Mouse (Mus musculus): ENCODE data around the gene Stn1. TPM values are rescaled to one million over a fixed set of nuclear protein-coding genes. Genes with fewer than 3 reads are reported as not detected.

Gene Stn1
- polyA plus RNA-seq, 1 experiment from 2014 or later = 45.9 TPM

GRCm38 (mm10) chr19:47516879-47517278 is 20.4 kb downstream of the Stn1 start:
- Histone ChIP-seq H3K27ac (replicated peaks) (no peak overlapping the region), H3K4me3 (no peak overlapping the region), H3K27me3 (no peaks in the 10 kb centered on the region), H3K9me3 (no peaks in the 10 kb centered on the region), H3K9ac (replicated peaks) (no peak overlapping the region), H3K36me3 (peaks cover 24% of the 10 kb centered on the region), H3K4me1 (no peaks in the 10 kb centered on the region), H3K4me2 (replicated peaks) (no peak overlapping the region)
- 91% methylated on average over 12 of the region's 12 CpGs for WGBS
- ATAC-seq (ENCODE audit: low FRiP score, low read depth) = no peak

- no peak overlapping the region for H3K27ac ChIP-seq (replicated peaks)
- peaks cover 15% of the 10 kb centered on the region for H3K4me1 ChIP-seq
- WGBS = 86% methylated on average over 5 of the region's 5 CpGs
- no peak for ATAC-seq (ENCODE audit: low FRiP score, low read depth)
- no peaks in the 10 kb centered on the region for H3K27me3 ChIP-seq
- H3K4me2 ChIP-seq (replicated peaks) = no peak overlapping the region
- no peaks in the 10 kb centered on the region for H3K9me3 ChIP-seq
- peaks cover 24% of the 10 kb centered on the region for H3K36me3 ChIP-seq
- no peak overlapping the region for H3K9ac ChIP-seq (replicated peaks)
- H3K4me3 ChIP-seq = no peak overlapping the region
Observed at GRCm38 (mm10) chr19:47515091-47515490, 22.2 kb downstream of the Stn1 start.

GRCm38 (mm10) chr19:47513618-47513897 is 23.7 kb downstream of the Stn1 start:
- no peak for ATAC-seq (ENCODE audit: low FRiP score, low read depth)
- Histone ChIP-seq H3K27me3 (no peaks in the 10 kb centered on the region), H3K4me3 (no peak overlapping the region), H3K4me1 (peaks cover 15% of the 10 kb centered on the region), H3K9me3 (no peaks in the 10 kb centered on the region), H3K27ac (replicated peaks) (no peak overlapping the region), H3K9ac (replicated peaks) (no peak overlapping the region), H3K4me2 (replicated peaks) (no peak overlapping the region), H3K36me3 (peaks cover 24% of the 10 kb centered on the region)
- 76% methylated on average over 4 of the region's 4 CpGs for WGBS

- H3K27me3 ChIP-seq = no peaks in the 10 kb centered on the region
- H3K4me3 ChIP-seq = no peak overlapping the region
- H3K36me3 ChIP-seq = peaks cover 24% of the 10 kb centered on the region
- H3K4me1 ChIP-seq = peaks cover 15% of the 10 kb centered on the region
- no peak overlapping the region for H3K27ac ChIP-seq (replicated peaks)
- ATAC-seq (ENCODE audit: low FRiP score, low read depth) = no peak
- H3K9me3 ChIP-seq = no peaks in the 10 kb centered on the region
- H3K4me2 ChIP-seq (replicated peaks) = no peak overlapping the region
- H3K9ac ChIP-seq (replicated peaks) = no peak overlapping the region
- 90% methylated on average over 21 of the region's 21 CpGs for WGBS
Observed at GRCm38 (mm10) chr19:47512794-47513617, 24.3 kb downstream of the Stn1 start.

- ATAC-seq (ENCODE audit: low FRiP score, low read depth) = no peak
- no peaks in the 10 kb centered on the region for H3K9me3 ChIP-seq
- no peak overlapping the region for H3K4me3 ChIP-seq
- 85% methylated on average over 6 of the region's 6 CpGs for WGBS
- H3K36me3 ChIP-seq = peaks cover 24% of the 10 kb centered on the region
- H3K27me3 ChIP-seq = no peaks in the 10 kb centered on the region
- no peak overlapping the region for H3K27ac ChIP-seq (replicated peaks)
- no peak overlapping the region for H3K4me2 ChIP-seq (replicated peaks)
- peaks cover 15% of the 10 kb centered on the region for H3K4me1 ChIP-seq
- H3K9ac ChIP-seq (replicated peaks) = no peak overlapping the region
Observed at GRCm38 (mm10) chr19:47511958-47512357, 25.3 kb downstream of the Stn1 start.

- Histone ChIP-seq H3K4me3 (no peak overlapping the region), H3K27me3 (no peaks in the 10 kb centered on the region), H3K36me3 (peaks cover 22% of the 10 kb centered on the region), H3K4me1 (peaks cover 15% of the 10 kb centered on the region), H3K9me3 (no peaks in the 10 kb centered on the region), H3K27ac (replicated peaks) (peak overlapping the region; percentile 69), H3K9ac (replicated peaks) (peak overlapping the region; percentile 41; the same call in 1 of the 2 replicates), H3K4me2 (replicated peaks) (peak overlapping the region; percentile 31; the same call in 1 of the 2 replicates)
- no peak for ATAC-seq (ENCODE audit: low FRiP score, low read depth)
- WGBS = 65% methylated on average over 7 of the region's 7 CpGs
Observed at GRCm38 (mm10) chr19:47511294-47511675, 26.0 kb downstream of the Stn1 start.

GRCm38 (mm10) chr19:47510473-47511293 is 26.6 kb downstream of the Stn1 start:
- no peaks in the 10 kb centered on the region for H3K9me3 ChIP-seq
- peaks cover 20% of the 10 kb centered on the region for H3K36me3 ChIP-seq
- ATAC-seq (ENCODE audit: low FRiP score, low read depth) = no peak
- 28% methylated on average over 25 of the region's 25 CpGs for WGBS
- H3K4me2 ChIP-seq (replicated peaks) = peak overlapping the region; percentile 31
- H3K9ac ChIP-seq (replicated peaks) = peak overlapping the region; percentile 41; the same call in 1 of the 2 replicates
- H3K4me1 ChIP-seq = peaks cover 15% of the 10 kb centered on the region
- no peaks in the 10 kb centered on the region for H3K27me3 ChIP-seq
- peak overlapping the region; percentile 7; the same call in 1 of the 2 replicates for H3K4me3 ChIP-seq
- peak overlapping the region; percentile 69 for H3K27ac ChIP-seq (replicated peaks)

GRCm38 (mm10) chr19:47510135-47510472 is 27.2 kb downstream of the Stn1 start:
- Histone ChIP-seq H3K36me3 (peaks cover 21% of the 10 kb centered on the region), H3K27me3 (no peaks in the 10 kb centered on the region), H3K4me3 (no peak overlapping the region), H3K9ac (replicated peaks) (peak overlapping the region; percentile 41; the same call in 1 of the 2 replicates), H3K4me1 (peaks cover 15% of the 10 kb centered on the region), H3K27ac (replicated peaks) (peak overlapping the region; percentile 69), H3K4me2 (replicated peaks) (no peak overlapping the region), H3K9me3 (no peaks in the 10 kb centered on the region)
- no peak for ATAC-seq (ENCODE audit: low FRiP score, low read depth)
- WGBS = 84% methylated on average over 7 of the region's 7 CpGs

GRCm38 (mm10) chr19:47508771-47509281 is 28.5 kb downstream of the Stn1 start:
- H3K9ac ChIP-seq (replicated peaks) = 0 out of 2 replicates have a peak overlapping the region, but pooled peaks have one; percentile 0
- peaks cover 12% of the 10 kb centered on the region; the same call in 1 of the 2 replicates for H3K36me3 ChIP-seq
- H3K4me1 ChIP-seq = peaks cover 15% of the 10 kb centered on the region
- no peaks in the 10 kb centered on the region for H3K27me3 ChIP-seq
- H3K9me3 ChIP-seq = no peaks in the 10 kb centered on the region
- H3K4me3 ChIP-seq = no peak overlapping the region
- no peak overlapping the region for H3K4me2 ChIP-seq (replicated peaks)
- 90% methylated on average over 5 of the region's 5 CpGs for WGBS
- ATAC-seq (ENCODE audit: low FRiP score, low read depth) = no peak
- H3K27ac ChIP-seq (replicated peaks) = 0 out of 2 replicates have a peak overlapping the region, but pooled peaks have one; percentile 5

- WGBS = 86% methylated on average over 3 of the region's 3 CpGs
- no peaks in the 10 kb centered on the region for H3K9me3 ChIP-seq
- no peak overlapping the region for H3K27ac ChIP-seq (replicated peaks)
- H3K4me2 ChIP-seq (replicated peaks) = no peak overlapping the region
- H3K27me3 ChIP-seq = no peaks in the 10 kb centered on the region
- H3K4me3 ChIP-seq = no peak overlapping the region
- no peak overlapping the region for H3K9ac ChIP-seq (replicated peaks)
- ATAC-seq (ENCODE audit: low FRiP score, low read depth) = no peak
- peaks cover 15% of the 10 kb centered on the region for H3K4me1 ChIP-seq
- peaks cover 10% of the 10 kb centered on the region; the same call in 1 of the 2 replicates for H3K36me3 ChIP-seq
Observed at GRCm38 (mm10) chr19:47508191-47508590, 29.1 kb downstream of the Stn1 start.

- no peak overlapping the region for H3K27ac ChIP-seq (replicated peaks)
- H3K4me2 ChIP-seq (replicated peaks) = no peak overlapping the region
- no peak overlapping the region for H3K4me3 ChIP-seq
- WGBS = 56% methylated on average over 27 of the region's 27 CpGs
- no peak overlapping the region for H3K9ac ChIP-seq (replicated peaks)
- no peaks in the 10 kb centered on the region for H3K9me3 ChIP-seq
- no peak for ATAC-seq (ENCODE audit: low FRiP score, low read depth)
- H3K36me3 ChIP-seq = peaks cover 10% of the 10 kb centered on the region; the same call in 1 of the 2 replicates
- no peaks in the 10 kb centered on the region for H3K27me3 ChIP-seq
- peaks cover 15% of the 10 kb centered on the region for H3K4me1 ChIP-seq
Observed at GRCm38 (mm10) chr19:47507128-47508121, 29.9 kb downstream of the Stn1 start.

Measured in midbrain, embryonic 12.5 days (tissue).